In genomic region chr19:44198494-44198893, GRCm38 (mm10) we compare ENCODE assay signal across 36 mouse cellular contexts. TPM values are rescaled to one million over a fixed set of nuclear protein-coding genes. Genes with fewer than 3 reads are reported as not detected.
"Had no signal": no experiment of that assay in that cellular context is flagged by ENCODE, and none has a peak within 500 bp of the region (broad histone marks: within the 10 kb centered on the region; RNA-seq: fewer than 3 reads in every experiment).

No protein-coding gene starts in this region.

- H3K27ac ChIP-seq: heart, embryonic 13.5 days; heart, embryonic 15.5 days; hindbrain, embryonic 12.5 days; hindbrain, embryonic 13.5 days; hindbrain, embryonic 14.5 days; hindbrain, embryonic 15.5 days; hindbrain, postnatal 0 days; intestine, embryonic 15.5 days; kidney, embryonic 15.5 days; kidney, postnatal 0 days; layer of hippocampus, adult 2 months; left cerebral cortex, adult 2 months had no signal

- H3K4me3 ChIP-seq: heart, embryonic 12.5 days; heart, embryonic 13.5 days; heart, embryonic 15.5 days; hindbrain, embryonic 12.5 days; hindbrain, embryonic 13.5 days; hindbrain, embryonic 15.5 days; intestine, embryonic 15.5 days; kidney, embryonic 15.5 days; layer of hippocampus, adult 2 months; left cerebral cortex, adult 2 months had no signal

- H3K9me3 ChIP-seq: heart, embryonic 13.5 days; heart, embryonic 15.5 days; hindbrain, embryonic 12.5 days; hindbrain, embryonic 13.5 days; hindbrain, embryonic 15.5 days; intestine, embryonic 15.5 days; kidney, embryonic 15.5 days had no signal

- DNase-seq: heart, postnatal 36 days; heart, postnatal 4 days; kidney, adult 11 months; kidney, adult 18-20 months; kidney, adult 8-10 months; layer of hippocampus, adult 9-11 months; layer of hippocampus, postnatal 36 days had no signal

- H3K4me1 ChIP-seq: heart, embryonic 12.5 days; heart, embryonic 13.5 days; heart, embryonic 15.5 days; hindbrain, embryonic 12.5 days; hindbrain, embryonic 15.5 days; intestine, embryonic 15.5 days; kidney, embryonic 15.5 days had no signal

- ATAC-seq: hindbrain, embryonic 16.5 days; hindbrain, postnatal 0 days; inflammation-experienced regulatory T-cells, adult 6 months; intestine, embryonic 15.5 days; intestine, embryonic 16.5 days; intestine, postnatal 0 days had no signal

- H3K4me2 ChIP-seq: heart, embryonic 11.5 days; heart, embryonic 12.5 days; heart, embryonic 13.5 days; heart, embryonic 15.5 days; hindbrain, embryonic 12.5 days; hindbrain, embryonic 13.5 days; hindbrain, embryonic 14.5 days; hindbrain, embryonic 15.5 days; intestine, embryonic 15.5 days; kidney, embryonic 15.5 days had no signal

- H3K9ac ChIP-seq: heart, embryonic 12.5 days; heart, embryonic 13.5 days; heart, embryonic 15.5 days; hindbrain, embryonic 12.5 days; hindbrain, embryonic 13.5 days; hindbrain, embryonic 14.5 days; hindbrain, embryonic 15.5 days; intestine, embryonic 15.5 days; kidney, embryonic 15.5 days had no signal

- H3K27me3 ChIP-seq: heart, embryonic 12.5 days; hindbrain, embryonic 12.5 days; hindbrain, embryonic 15.5 days; intestine, embryonic 15.5 days; kidney, embryonic 15.5 days had no signal

- H3K36me3 ChIP-seq: heart, embryonic 12.5 days; heart, embryonic 13.5 days; heart, embryonic 15.5 days; hindbrain, embryonic 12.5 days; hindbrain, embryonic 13.5 days; hindbrain, embryonic 15.5 days; intestine, embryonic 15.5 days; kidney, embryonic 15.5 days had no signal

RNA-seq across cellular contexts. Expression of gene Scd3, which starts 4.6 kb away (rescaled TPM):
- total RNA-seq: heart, postnatal 14 days; heart, postnatal 25 days; heart, postnatal 36 days; heart, postnatal 4 days had no signal
- polyA plus RNA-seq: heart, embryonic 12.5 days; inflammation-experienced regulatory T-cells, adult 6 months; intestine, postnatal 0 days; large intestine, adult 2 months had no signal

RNA-seq across cellular contexts. Expression of gene Pkd2l1, which starts 6.3 kb away (rescaled TPM):
- total RNA-seq: heart, postnatal 10 days; heart, postnatal 14 days; heart, postnatal 25 days; heart, postnatal 36 days; heart, postnatal 4 days; hematopoietic stem cell, adult 5-6 weeks; layer of hippocampus, postnatal 14 days had no signal
- polyA plus RNA-seq: heart, embryonic 11.5 days; heart, embryonic 12.5 days; heart, embryonic 14.5 days; heart, embryonic 15.5 days; heart, embryonic 16.5 days; heart, postnatal 0 days; intestine, embryonic 15.5 days; intestine, embryonic 16.5 days; intestine, postnatal 0 days; kidney, embryonic 14.5 days; kidney, embryonic 16.5 days had no signal
